Mouse (Mus musculus) hindbrain, embryonic 16.5 days (tissue): ENCODE measurements around the gene Xirp1. TPM values are rescaled to one million over a fixed set of nuclear protein-coding genes. Genes with fewer than 3 reads are reported as not detected.

ENCODE experiments used
- ATAC-seq: fragments of 200-750 bp; cut with Nextera tagmentation; 2 replicates; pipeline ENCODE4 v1.8.0; 2017; ENCODE audit warnings: moderate TSS enrichment, moderate library complexity
- H3K27ac ChIP-seq: fragments of 300-500 bp; sonication (generic); 2 replicates; pipeline ENCODE4 v1.5.1; 2014; ENCODE audit warnings: low read depth, mild to moderate bottlenecking, control low read depth, low read length, moderate library complexity
- H3K27me3 ChIP-seq: fragments of 300-500 bp; sonication (generic); replicated peaks from 2 replicates; pipeline ENCODE4 v1.6.1; 2014; ENCODE audit warnings: low read length; ENCODE audit not compliant: control insufficient read depth, insufficient read depth
- H3K36me3 ChIP-seq: fragments of 300-500 bp; sonication (generic); 2 replicates; pipeline ENCODE4 v1.6.1; 2014; ENCODE audit warnings: mild to moderate bottlenecking, low read length, moderate library complexity, mixed read lengths; ENCODE audit not compliant: control insufficient read depth, insufficient read depth
- H3K4me1 ChIP-seq: fragments of 300-500 bp; sonication (generic); 2 replicates; pipeline ENCODE4 v1.6.1; 2014; ENCODE audit warnings: low read depth, low read length; ENCODE audit not compliant: control insufficient read depth, insufficient read depth
- H3K4me2 ChIP-seq: fragments of 300-500 bp; sonication (generic); 2 replicates; pipeline ENCODE4 v1.6.1; 2014; ENCODE audit warnings: mild to moderate bottlenecking, low read length, control low read depth, moderate library complexity
- H3K4me3 ChIP-seq: fragments of 300-500 bp; sonication (generic); 2 replicates; pipeline ENCODE4 v1.5.1; 2014; ENCODE audit warnings: mild to moderate bottlenecking, low read length, control low read depth, moderate library complexity
- H3K9ac ChIP-seq: fragments of 300-500 bp; sonication (generic); 2 replicates; pipeline ENCODE4 v1.6.1; 2014; ENCODE audit warnings: low read depth, mild to moderate bottlenecking, control low read depth, low read length, moderate library complexity
- H3K9me3 ChIP-seq: fragments of 300-500 bp; sonication (generic); 2 replicates; pipeline ENCODE4 v1.6.1; 2014; ENCODE audit warnings: mild to moderate bottlenecking, low read length, moderate library complexity; ENCODE audit not compliant: control insufficient read depth
- WGBS: fragments of 180-500 bp; shearing (Covaris S2); extraction: QIAGEN DNeasy Blood & Tissue Kit; methylation state at CpG from one replicate; pipeline ENCODE4 v1.1.7; 2014; 5-methylcytosine and 5-hydroxymethylcytosine counted together
- polyA plus RNA-seq: library from polyadenylated mRNA; unstranded; fragments of >200 nt; fragmentation: Nextera tagmentation; extraction: Ambion mirVana; gene quantifications from 2 replicates; pipeline ENCODE4 v1.2.1, GENCODE M21; 2015

Xirp1 gene
- 0.35 TPM in 1 of 2 replicates, not detected in the other for polyA plus RNA-seq

DNA sequence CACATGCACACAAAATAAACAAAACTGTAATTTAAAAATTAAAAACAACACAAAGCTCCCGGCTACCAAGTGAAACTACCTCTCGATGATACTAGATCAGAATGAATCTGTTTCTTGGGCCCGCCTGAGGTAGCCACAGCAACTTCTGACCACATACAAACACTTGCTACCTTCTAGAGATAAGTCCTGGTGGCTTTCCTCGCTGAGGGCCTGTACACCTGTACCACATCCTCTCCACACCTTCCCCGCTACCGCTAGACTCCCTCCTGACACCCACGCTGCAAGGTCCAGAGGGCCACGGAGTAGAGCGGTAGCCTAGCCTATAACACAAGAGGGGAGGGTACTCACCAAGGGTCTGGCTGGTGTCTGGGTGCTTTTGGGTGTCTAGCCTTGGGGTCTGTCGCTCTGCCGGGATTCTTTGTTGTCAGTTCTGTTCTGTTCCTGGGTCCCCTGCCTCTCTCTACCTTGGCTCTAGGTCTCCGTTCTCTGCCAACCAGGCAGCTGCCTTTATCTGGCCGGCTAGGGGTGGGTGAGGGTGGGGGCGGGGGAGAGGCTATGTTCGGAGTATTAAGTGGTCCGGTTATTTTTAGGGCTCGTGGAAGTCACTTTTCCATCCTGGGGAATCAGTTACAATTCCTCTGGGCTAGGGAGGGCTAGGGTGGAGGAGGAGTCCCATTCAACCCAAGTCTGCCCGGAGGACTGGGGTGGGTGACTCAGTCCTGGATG is at the start of gene Xirp1:
TSS of gene Xirp1 (minus strand) at position 513 of the 726 bp plus-strand sequence.
- Histone ChIP-seq H3K4me3 (no peak within 1 kb of the TSS), H3K9me3 (no peaks in the 10 kb centered on the region), H3K27ac (no peak within 1 kb of the TSS), H3K9ac (no peak within 1 kb of the TSS), H3K4me1 (no peaks in the 10 kb centered on the region; the same call in 1 of the 2 replicates), H3K27me3 (no peaks in the 10 kb centered on the region), H3K4me2 (no peak within 1 kb of the TSS), H3K36me3 (no peaks in the 10 kb centered on the region)
- ATAC-seq = no peak
- WGBS = 87% methylated on average over 18 of the region's 18 CpGs

DNA sequence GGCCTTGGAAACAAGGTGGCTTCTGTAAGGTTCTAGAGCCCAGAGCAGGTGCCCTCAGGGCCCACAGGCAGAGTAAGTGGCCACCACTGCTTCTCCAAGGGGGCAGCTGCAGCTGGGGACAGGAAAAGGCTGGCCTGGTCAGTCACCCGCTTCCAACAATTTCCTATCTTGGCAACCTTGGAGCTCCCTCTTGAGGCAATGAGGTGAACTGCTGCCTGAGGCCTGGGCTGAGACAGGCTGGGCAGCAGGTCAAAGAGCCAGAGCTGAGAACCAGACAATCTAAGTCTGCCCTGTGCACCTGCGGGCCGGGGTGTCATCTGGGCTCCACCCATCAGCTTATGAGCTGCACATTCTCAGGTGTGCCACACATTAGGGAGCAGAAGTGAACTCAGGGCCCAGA is 49.8 kb upstream of the Xirp1 start:
- Histone ChIP-seq H3K4me3 (no peak overlapping the region), H3K27ac (no peak overlapping the region), H3K4me2 (no peak overlapping the region), H3K36me3 (no peaks in the 10 kb centered on the region), H3K4me1 (no peaks in the 10 kb centered on the region), H3K27me3 (no peaks in the 10 kb centered on the region; the same call in 1 of the 2 replicates), H3K9ac (no peak overlapping the region), H3K9me3 (no peaks in the 10 kb centered on the region)
- WGBS = 22% methylated on average over 3 of the region's 3 CpGs
- ATAC-seq = no peak

DNA sequence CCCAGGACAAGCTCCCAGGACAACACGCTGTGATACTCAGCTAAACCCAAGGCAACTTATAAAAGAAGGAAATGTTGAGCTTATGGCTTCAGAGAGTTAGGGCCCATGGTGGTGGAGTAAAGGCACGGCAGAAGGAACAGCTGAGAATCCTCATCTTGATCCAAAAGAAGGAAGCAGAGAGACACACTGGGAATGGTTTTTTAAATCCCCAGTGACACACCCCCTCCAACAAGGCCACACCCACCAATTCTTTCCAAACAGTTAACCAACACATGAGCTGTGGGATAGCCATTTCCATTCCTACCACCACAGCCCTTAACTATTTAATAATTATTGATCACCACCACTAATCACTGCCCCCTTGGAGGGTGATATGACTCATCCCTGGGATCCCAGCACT is 47.9 kb upstream of the Xirp1 start:
- Histone ChIP-seq H3K4me1 (no peaks in the 10 kb centered on the region), H3K27me3 (no peaks in the 10 kb centered on the region; the same call in 1 of the 2 replicates), H3K36me3 (no peaks in the 10 kb centered on the region), H3K27ac (no peak overlapping the region), H3K4me3 (no peak overlapping the region), H3K4me2 (no peak overlapping the region), H3K9ac (no peak overlapping the region), H3K9me3 (no peaks in the 10 kb centered on the region)
- no peak for ATAC-seq
- WGBS = 71% methylated on average over 2 of the region's 2 CpGs

DNA sequence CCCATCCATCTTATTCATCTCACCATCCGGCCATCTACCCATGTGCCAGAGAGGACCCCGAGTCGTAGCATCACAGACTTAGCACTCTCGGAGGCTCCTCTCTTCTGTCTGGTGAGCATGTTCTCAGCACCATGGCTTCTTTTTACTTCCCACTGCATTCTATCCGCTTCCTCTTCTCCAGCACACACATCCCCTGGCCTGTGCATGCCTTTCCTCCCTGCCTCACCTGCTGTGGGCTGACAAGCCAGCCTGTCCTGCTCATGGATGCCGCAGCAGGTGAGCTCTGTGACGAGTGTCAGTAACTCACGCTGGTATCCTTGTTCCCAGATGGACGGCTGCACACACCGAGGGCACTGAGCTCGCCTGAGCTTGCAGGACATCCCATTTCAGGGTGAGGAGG is 46.4 kb upstream of the Xirp1 start, which contains the start of gene Cx3cr1:
TSS of gene Cx3cr1 (minus strand) at position 101 of the 400 bp plus-strand sequence.
- WGBS = 87% methylated on average over 11 of the region's 11 CpGs
- no peak within 1 kb of the TSS for H3K4me2 ChIP-seq
- H3K9me3 ChIP-seq = no peaks in the 10 kb centered on the region
- no peaks in the 10 kb centered on the region; the same call in 1 of the 2 replicates for H3K27me3 ChIP-seq
- ATAC-seq = no peak
- H3K36me3 ChIP-seq = no peaks in the 10 kb centered on the region
- no peaks in the 10 kb centered on the region for H3K4me1 ChIP-seq
- no peak within 1 kb of the TSS for H3K4me3 ChIP-seq
- no peak within 1 kb of the TSS for H3K27ac ChIP-seq
- no peak within 1 kb of the TSS for H3K9ac ChIP-seq

DNA sequence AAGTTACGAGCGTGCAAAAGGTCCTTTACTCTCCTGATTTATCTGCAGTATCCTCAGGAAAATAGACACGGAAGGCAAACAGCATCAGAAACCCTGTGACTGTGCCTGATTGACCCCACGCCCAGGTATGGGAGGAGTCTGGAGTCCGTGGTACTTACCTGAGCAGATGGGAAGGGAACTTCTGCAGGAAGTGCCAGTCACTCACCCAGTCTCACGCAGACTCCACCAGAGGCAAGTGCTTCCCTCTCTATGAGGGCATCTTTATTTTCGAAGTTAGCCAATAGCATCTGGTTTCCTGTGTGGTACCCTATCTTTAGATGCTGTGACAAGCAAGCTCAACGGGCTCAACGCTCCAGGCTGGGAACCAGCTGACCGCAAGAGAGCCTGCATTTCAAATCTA is 44.6 kb upstream of the Xirp1 start:
- no peak for ATAC-seq
- H3K4me1 ChIP-seq = no peaks in the 10 kb centered on the region
- 73% methylated on average over 10 of the region's 10 CpGs for WGBS
- H3K4me2 ChIP-seq = no peak overlapping the region
- no peak overlapping the region for H3K27ac ChIP-seq
- no peak overlapping the region for H3K9ac ChIP-seq
- H3K27me3 ChIP-seq = no peaks in the 10 kb centered on the region; the same call in 1 of the 2 replicates
- no peaks in the 10 kb centered on the region for H3K9me3 ChIP-seq
- H3K36me3 ChIP-seq = no peaks in the 10 kb centered on the region
- no peak overlapping the region for H3K4me3 ChIP-seq

DNA sequence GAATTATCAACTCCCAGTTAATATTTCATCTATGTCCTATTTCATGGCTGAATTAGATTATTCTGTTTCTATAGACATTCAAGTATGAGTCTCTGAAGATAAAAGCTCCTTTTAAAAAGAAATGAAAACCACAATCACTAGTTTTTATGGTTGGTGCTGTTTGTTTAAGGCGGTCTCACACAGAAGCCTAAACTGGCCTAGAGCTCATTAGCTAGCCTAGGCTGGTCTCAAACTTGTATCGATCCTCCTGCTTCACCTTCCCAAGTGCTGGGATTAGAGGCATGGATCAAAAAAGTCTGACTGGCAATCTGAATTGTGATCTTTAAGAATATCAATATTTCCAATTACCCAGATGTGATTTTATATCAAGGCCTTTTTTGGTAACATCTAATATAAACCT is 44.2 kb upstream of the Xirp1 start:
- ATAC-seq = no peak
- H3K4me2 ChIP-seq = no peak overlapping the region
- no peak overlapping the region for H3K9ac ChIP-seq
- no peak overlapping the region for H3K4me3 ChIP-seq
- H3K4me1 ChIP-seq = no peaks in the 10 kb centered on the region
- WGBS = 82% methylated on average over 2 of the region's 2 CpGs
- no peak overlapping the region for H3K27ac ChIP-seq
- H3K9me3 ChIP-seq = no peaks in the 10 kb centered on the region
- H3K27me3 ChIP-seq = no peaks in the 10 kb centered on the region; the same call in 1 of the 2 replicates
- H3K36me3 ChIP-seq = no peaks in the 10 kb centered on the region

DNA sequence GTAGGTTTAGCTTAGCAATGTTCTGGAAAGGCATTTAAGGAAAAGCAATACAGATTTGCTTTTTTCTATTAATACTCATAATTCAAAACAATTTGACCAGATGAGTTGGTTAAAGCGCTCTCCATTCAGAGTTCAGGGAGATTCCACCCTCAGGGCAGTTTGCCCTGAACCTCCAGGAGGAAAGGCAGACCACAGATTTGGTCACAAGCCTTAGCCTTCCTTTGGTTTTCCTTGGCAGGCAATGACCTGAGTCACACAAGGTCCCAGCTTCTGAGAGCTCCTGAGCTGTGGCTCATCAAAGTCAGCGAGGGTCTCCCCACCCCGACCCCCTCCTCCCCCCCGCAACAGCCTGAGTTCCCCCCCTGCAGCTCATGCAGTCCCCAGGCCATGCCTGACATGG is 40.9 kb upstream of the Xirp1 start:
- WGBS = 75% methylated on average over 4 of the region's 4 CpGs
- Histone ChIP-seq H3K9ac (no peak overlapping the region), H3K36me3 (no peaks in the 10 kb centered on the region)

DNA sequence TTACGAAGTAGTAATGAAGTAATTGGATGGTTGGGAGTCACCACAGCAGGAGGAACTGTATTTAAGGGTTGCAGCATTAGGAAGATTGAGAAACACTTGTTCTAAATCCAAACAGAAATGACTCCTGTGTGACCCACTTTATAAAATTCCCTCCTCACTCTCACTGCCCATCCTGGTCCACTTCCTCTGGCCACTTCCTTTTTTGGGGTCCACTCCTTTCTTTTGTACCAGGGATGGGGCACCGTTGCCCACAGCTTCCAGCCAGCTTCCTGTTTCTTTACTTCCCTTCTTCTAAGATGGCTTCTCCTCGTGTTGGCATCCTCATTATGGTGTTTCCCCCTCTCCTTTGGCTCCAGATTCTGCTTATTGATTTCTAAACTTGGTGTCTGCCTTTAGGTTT is 35.3 kb upstream of the Xirp1 start:
- Histone ChIP-seq H3K9ac (no peak overlapping the region), H3K4me3 (no peak overlapping the region), H3K4me2 (no peak overlapping the region), H3K4me1 (no peaks in the 10 kb centered on the region), H3K27me3 (no peaks in the 10 kb centered on the region), H3K36me3 (no peaks in the 10 kb centered on the region), H3K27ac (no peak overlapping the region), H3K9me3 (no peaks in the 10 kb centered on the region)
- ATAC-seq = no peak
- 80% methylated on average over 3 of the region's 3 CpGs for WGBS

More for the DNA sequence above, 40.9 kb upstream of the Xirp1 start:
- Histone ChIP-seq H3K4me2 (no peak overlapping the region), H3K4me1 (no peaks in the 10 kb centered on the region), H3K27ac (no peak overlapping the region), H3K27me3 (no peaks in the 10 kb centered on the region; the same call in 1 of the 2 replicates), H3K4me3 (no peak overlapping the region), H3K9me3 (no peaks in the 10 kb centered on the region)
- ATAC-seq = no peak

DNA sequence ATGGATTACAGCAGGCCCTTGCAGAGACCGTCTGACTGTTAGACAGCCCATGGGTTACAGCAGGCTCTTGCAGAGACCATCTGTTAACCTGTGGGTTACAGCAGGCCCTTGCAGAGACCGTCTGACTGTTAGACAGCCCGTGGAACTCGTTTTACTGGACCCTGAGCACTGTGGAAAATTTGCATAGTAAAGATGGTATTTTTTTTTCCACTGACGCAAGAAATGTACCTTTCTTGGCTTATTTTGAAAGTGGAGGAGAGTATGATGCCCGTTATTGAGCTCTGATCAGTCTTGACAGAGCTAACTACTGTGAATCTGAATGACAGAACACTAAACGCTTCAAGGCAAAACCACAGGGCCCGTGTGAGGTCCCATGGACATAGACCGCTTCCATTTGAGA is 32.8 kb upstream of the Xirp1 start:
- Histone ChIP-seq H3K4me2 (no peak overlapping the region), H3K27me3 (no peaks in the 10 kb centered on the region), H3K4me3 (no peak overlapping the region), H3K36me3 (no peaks in the 10 kb centered on the region), H3K9ac (no peak overlapping the region), H3K4me1 (no peaks in the 10 kb centered on the region), H3K27ac (no peak overlapping the region), H3K9me3 (no peaks in the 10 kb centered on the region)
- ATAC-seq = no peak
- 79% methylated on average over 9 of the region's 9 CpGs for WGBS
